Mouse (Mus musculus) stomach, embryonic 15.5 days (tissue): Measurements from ENCODE around the gene Sox4. TPM values are rescaled to one million over a fixed set of nuclear protein-coding genes. Genes with fewer than 3 reads are reported as not detected.

Experiments used
- ATAC-seq: fragments of 200-750 bp; cut with Nextera tagmentation; 2 replicates; pipeline ENCODE4 v1.8.0; 2017; ENCODE audit warnings: low read depth, moderate number of reproducible peaks, moderate TSS enrichment; ENCODE audit not compliant: insufficient read depth, low FRiP score
- H3K27ac ChIP-seq: fragments of 300-500 bp; sonication (generic); 2 replicates; pipeline ENCODE4 v1.5.1; 2015; ENCODE audit warnings: mild to moderate bottlenecking, inconsistent platforms
- H3K27me3 ChIP-seq: fragments of 300-500 bp; sonication (generic); replicated peaks from 2 replicates; pipeline ENCODE4 v1.6.1; 2015; ENCODE audit warnings: inconsistent platforms
- H3K36me3 ChIP-seq: fragments of 300-500 bp; sonication (generic); 2 replicates; pipeline ENCODE4 v1.6.1; 2015; ENCODE audit warnings: inconsistent platforms
- H3K4me1 ChIP-seq: fragments of 300-500 bp; sonication (generic); 2 replicates; pipeline ENCODE4 v1.6.1; 2015; ENCODE audit warnings: inconsistent platforms
- H3K4me2 ChIP-seq: fragments of 300-500 bp; sonication (generic); 2 replicates; pipeline ENCODE4 v1.6.1; 2015; ENCODE audit warnings: mild to moderate bottlenecking, inconsistent platforms
- H3K4me3 ChIP-seq: fragments of 300-500 bp; sonication (generic); replicated peaks from 2 replicates; pipeline ENCODE4 v1.5.1; 2015; ENCODE audit warnings: inconsistent platforms
- H3K9ac ChIP-seq: fragments of 300-500 bp; sonication (generic); 2 replicates; pipeline ENCODE4 v1.6.1; 2015; ENCODE audit warnings: inconsistent platforms
- H3K9me3 ChIP-seq: fragments of 300-500 bp; sonication (generic); 2 replicates; pipeline ENCODE4 v1.6.1; 2016; ENCODE audit warnings: inconsistent platforms
- WGBS: fragments of 180-500 bp; shearing (Covaris S2); methylation state at CpG from one replicate; pipeline ENCODE4 v1.1.7; 2015; 5-methylcytosine and 5-hydroxymethylcytosine counted together
- polyA plus RNA-seq: library from polyadenylated mRNA; unstranded; fragments of >200 nt; fragmentation: Nextera tagmentation; extraction: Ambion mirVana; gene quantifications from 2 replicates; pipeline ENCODE4 v1.2.1, GENCODE M21; 2015

Sox4 gene
- polyA plus RNA-seq = 45.3 and 49.1 TPM in 2 replicates

DNA sequence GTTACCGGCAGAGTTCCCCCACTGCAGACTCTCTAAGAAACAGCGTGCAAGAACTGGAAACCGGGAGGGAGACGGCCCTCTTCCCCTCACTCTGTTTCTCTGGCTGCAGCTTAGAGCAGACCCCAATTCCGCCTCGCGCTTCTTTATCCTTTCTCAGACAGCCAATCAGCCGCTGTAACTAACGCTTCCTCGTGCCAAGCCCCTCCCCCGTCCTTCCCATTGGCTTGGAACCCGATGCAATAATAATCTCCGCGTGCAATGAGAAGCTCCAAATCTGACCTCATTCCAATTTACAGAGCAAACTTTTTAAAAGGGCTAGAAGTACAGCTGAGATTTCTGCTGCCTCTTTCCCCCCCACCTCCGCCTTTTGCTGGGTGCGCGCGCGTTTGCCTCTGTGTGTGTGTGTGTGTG is at the start of gene Sox4:
Sox4 (minus strand) TSS at position 133 of the 411 bp plus-strand sequence.
- H3K4me1 ChIP-seq = peaks cover 2% of the 10 kb centered on the region
- H3K36me3 ChIP-seq = no peaks in the 10 kb centered on the region
- H3K9me3 ChIP-seq = no peaks in the 10 kb centered on the region
- peak within 1 kb of the TSS; percentile 58 for H3K4me2 ChIP-seq
- peak within 1 kb of the TSS; percentile 99 for H3K27ac ChIP-seq
- H3K9ac ChIP-seq = peak within 1 kb of the TSS; percentile 86
- WGBS = under 1% methylated on average over 19 of the region's 19 CpGs
- H3K27me3 ChIP-seq = no peaks in the 10 kb centered on the region
- H3K4me3 ChIP-seq = peak within 1 kb of the TSS; percentile 78
- ATAC-seq = peak; percentile 86

DNA sequence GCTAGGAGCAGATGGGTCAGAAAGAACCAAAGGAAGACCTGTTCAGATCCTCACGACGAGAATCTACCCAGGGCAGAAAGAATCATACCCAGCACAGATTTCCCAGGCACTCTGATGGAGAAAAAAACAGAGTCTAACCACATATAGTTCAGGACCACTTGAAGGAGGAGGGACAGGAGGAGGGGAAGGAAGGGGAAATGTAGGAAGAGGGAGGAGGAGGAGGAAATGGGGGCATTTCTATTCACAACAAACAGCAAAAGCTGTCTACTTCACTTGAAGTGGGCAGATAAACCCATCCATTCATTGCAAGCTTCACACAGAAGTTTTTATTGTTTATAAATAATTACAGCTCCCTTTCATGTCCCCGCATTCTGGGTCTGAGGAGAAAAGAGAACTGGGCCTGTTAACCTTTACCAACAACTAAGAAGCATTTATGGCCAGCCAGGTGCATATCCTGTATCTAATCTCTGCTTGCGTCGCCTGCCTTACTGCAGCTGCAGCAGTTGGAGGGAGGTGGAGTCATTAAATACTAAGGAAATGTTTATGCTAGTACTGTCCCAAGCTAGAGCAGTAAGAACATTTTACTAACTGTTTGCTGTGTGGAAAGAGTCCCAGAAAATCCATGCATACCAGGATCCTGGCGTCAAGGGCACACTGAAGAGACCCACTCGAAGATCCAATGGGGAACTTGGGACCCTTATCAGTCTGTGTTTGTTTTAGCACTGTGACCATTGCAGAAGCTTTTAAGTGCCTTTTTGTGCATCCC is 38.6 kb upstream of the Sox4 start:
- H3K4me1 ChIP-seq = 0 out of 2 replicates have a peak, but pooled peaks cover 4% of the 10 kb centered on the region
- no peaks in the 10 kb centered on the region for H3K36me3 ChIP-seq
- H3K27me3 ChIP-seq = no peaks in the 10 kb centered on the region
- H3K27ac ChIP-seq = 0 out of 2 replicates have a peak overlapping the region, but pooled peaks have one; percentile 19
- no peak overlapping the region for H3K4me2 ChIP-seq
- no peak overlapping the region for H3K9ac ChIP-seq
- H3K4me3 ChIP-seq = no peak overlapping the region
- no peaks in the 10 kb centered on the region for H3K9me3 ChIP-seq
- peak; percentile 68; the same call in 1 of the 2 replicates for ATAC-seq
- 34% methylated on average over 7 of the region's 7 CpGs for WGBS

DNA sequence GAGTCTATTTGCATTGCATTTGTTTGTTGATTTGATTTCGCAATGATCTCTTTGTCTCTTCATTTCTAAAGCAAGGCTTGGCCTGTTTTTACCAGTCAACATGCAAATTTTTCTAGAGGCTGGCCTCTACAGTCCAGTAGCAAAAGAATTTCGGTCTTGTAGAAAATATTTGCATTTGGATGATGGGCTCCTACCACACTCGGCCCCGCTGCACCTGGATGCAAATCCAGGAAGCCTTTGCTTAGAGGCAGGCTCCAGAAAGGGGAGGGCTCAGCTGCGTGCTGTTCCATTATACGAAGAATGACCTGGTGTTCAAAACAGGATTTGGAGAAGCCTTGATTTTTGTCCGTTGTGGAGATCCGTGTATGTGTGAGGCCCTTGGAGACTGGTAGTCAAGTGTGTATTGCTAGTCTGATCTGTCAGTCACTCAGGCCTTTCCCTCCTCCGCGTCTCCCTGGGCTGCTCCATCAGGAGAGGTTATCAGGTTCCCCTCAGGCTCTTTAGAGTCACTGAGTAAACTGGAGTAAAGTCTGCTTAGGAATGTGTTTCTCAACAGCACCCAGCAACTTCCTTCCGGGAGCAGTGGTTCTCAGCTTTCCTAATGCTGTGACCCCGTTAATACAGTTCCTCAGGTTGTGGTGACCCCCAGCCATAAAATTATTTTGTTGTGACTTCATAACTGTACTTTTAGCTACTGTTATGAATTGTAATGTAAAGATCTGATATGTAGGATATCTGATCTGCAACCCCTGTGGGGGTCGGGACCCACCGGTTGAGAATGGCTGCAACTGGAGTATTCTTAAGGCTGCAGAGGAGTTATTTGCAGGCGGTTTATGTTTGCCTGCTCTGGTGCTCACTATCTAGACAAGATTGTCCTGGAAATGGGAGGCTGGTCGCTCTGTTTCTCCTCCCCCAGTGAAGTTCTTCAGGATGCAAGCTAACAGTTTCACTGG is 35.5 kb upstream of the Sox4 start:
- WGBS = 36% methylated on average over 16 of the region's 16 CpGs
- Histone ChIP-seq H3K27me3 (no peaks in the 10 kb centered on the region), H3K36me3 (no peaks in the 10 kb centered on the region), H3K4me2 (no peak overlapping the region; the same call in 1 of the 2 replicates), H3K9ac (no peak overlapping the region), H3K27ac (no peak overlapping the region), H3K4me3 (no peak overlapping the region), H3K9me3 (no peaks in the 10 kb centered on the region), H3K4me1 (0 out of 2 replicates have a peak, but pooled peaks cover 4% of the 10 kb centered on the region)
- peak; percentile 60 for ATAC-seq

DNA sequence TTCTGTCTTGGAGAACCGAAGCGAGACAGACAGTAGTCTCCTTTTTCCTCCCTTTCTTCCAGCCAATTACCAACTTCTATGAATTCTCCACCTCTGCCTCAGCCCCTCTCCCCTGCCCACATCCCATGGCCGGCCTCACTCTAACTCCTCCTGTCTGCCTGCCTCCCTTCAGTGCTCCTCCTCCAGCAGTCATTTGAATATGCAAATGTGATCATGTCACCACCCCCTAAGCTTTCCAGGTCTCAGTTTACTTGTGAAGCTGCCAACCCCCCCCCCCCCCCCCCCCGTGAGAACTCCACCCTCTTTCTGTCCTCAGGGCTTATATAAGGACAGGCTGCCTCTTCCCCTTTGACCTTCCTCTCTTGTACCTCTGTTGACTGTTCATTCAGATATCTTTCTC is 27.2 kb upstream of the Sox4 start:
- Histone ChIP-seq H3K9me3 (no peaks in the 10 kb centered on the region), H3K4me1 (no peaks in the 10 kb centered on the region), H3K36me3 (no peaks in the 10 kb centered on the region), H3K4me3 (no peak overlapping the region), H3K27me3 (no peaks in the 10 kb centered on the region), H3K9ac (no peak overlapping the region), H3K4me2 (no peak overlapping the region), H3K27ac (no peak overlapping the region)
- 55% methylated on average over 4 of the region's 4 CpGs for WGBS
- ATAC-seq = no peak

DNA sequence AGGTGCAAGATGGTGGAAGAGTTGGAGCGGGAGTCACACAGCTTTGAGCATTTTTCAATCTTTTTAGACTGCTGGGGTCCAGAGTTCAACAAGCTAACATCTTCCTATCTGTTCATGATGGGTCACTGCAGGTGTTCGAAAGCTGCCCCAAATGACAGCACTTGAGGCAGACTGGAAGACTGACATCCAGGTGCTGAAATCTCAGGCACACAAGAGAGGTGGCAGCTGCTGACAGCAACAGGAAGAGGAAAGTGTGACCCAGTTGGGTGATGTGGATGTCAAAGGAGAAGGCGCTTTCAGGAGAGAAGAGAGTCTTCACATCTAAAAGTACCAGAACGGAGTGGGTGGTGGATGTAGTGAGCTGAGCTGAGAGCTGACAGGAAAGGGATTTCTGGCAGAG is 21.5 kb upstream of the Sox4 start:
- H3K27ac ChIP-seq = no peak overlapping the region
- no peaks in the 10 kb centered on the region for H3K9me3 ChIP-seq
- WGBS = 75% methylated on average over 4 of the region's 4 CpGs
- H3K4me1 ChIP-seq = no peaks in the 10 kb centered on the region
- H3K4me2 ChIP-seq = no peak overlapping the region
- H3K9ac ChIP-seq = no peak overlapping the region
- H3K4me3 ChIP-seq = no peak overlapping the region
- H3K27me3 ChIP-seq = no peaks in the 10 kb centered on the region
- no peak for ATAC-seq
- no peaks in the 10 kb centered on the region for H3K36me3 ChIP-seq

DNA sequence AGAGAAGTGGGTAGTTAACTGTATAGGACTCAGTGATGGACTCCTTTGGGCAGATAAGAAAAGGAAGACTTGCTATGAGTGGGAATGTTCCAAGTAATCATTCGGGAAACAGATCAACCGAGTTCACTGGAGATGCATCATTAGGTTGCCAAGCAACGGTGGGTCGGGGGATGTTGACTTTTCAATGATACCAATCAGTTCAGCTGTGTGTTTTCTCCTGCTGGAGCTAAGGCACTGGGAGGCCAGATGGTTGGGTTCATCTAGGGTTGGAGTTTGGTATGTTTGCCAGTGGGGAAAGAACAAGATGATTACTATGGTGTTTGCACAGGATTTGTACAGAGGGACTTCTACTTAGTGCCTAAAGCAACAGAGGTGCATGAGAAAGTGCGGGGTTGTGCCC is 21.1 kb upstream of the Sox4 start:
- no peak overlapping the region for H3K27ac ChIP-seq
- WGBS = 51% methylated on average over 5 of the region's 5 CpGs

DNA sequence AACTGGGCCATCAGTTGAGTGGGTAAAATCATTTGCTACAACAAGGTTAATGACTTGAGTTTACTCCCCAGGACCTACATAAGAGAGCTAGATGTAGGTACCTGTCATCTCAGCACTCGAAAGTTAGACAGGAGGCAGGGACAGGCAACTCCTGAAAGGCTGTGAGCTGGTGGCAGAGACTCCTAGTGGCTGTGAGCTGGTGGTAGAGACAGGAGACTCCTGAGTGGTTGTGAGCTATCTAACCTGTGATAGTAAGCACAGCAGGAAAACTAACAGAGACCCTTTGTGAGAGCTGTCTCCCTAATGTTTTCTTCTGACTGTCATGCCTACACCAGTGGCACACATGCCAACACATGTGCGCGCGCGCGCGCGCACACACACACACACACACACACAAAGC is 7.4 kb upstream of the Sox4 start:
- no peak for ATAC-seq
- 96% methylated on average over 8 of the region's 8 CpGs for WGBS
- Histone ChIP-seq H3K4me1 (peaks cover 3% of the 10 kb centered on the region; the same call in 1 of the 2 replicates), H3K4me2 (no peak overlapping the region), H3K9ac (no peak overlapping the region), H3K27me3 (no peaks in the 10 kb centered on the region), H3K36me3 (no peaks in the 10 kb centered on the region), H3K9me3 (no peaks in the 10 kb centered on the region), H3K4me3 (no peak overlapping the region), H3K27ac (no peak overlapping the region)

More for the DNA sequence above, 21.1 kb upstream of the Sox4 start:
- Histone ChIP-seq H3K9ac (no peak overlapping the region), H3K36me3 (no peaks in the 10 kb centered on the region), H3K4me2 (no peak overlapping the region), H3K27me3 (no peaks in the 10 kb centered on the region), H3K4me1 (no peaks in the 10 kb centered on the region), H3K4me3 (no peak overlapping the region), H3K9me3 (no peaks in the 10 kb centered on the region)
- no peak; the same call in 1 of the 2 replicates for ATAC-seq

DNA sequence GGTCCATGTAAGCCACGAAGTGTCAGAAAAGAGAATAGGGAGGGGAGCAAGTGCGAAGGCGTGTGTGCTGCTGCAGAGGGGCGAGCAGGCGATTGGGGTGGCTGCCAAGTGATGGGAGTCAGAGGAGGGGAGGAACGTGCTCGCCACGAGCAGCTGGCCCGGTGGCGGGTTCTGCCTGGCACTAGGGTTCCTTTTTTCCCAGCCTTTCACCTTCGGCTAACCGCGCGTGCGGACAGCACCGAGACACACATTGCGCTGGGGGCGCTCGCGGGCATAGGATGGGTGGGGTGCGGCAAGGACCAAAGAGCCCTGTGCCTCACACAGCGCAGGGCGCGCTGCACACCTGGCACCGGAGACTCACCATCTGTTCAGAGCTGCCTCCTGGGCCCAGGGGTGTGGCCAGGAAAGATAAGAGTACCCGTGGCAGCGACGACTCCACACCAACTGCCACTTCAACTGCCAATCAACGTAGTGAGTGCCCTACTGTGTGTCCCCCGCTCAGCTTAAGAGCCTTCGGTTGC is 6.0 kb upstream of the Sox4 start:
- 1% methylated on average over 31 of the region's 31 CpGs for WGBS
- H3K27me3 ChIP-seq = no peaks in the 10 kb centered on the region
- H3K9ac ChIP-seq = peak overlapping the region; percentile 50; the same call in 1 of the 2 replicates

DNA sequence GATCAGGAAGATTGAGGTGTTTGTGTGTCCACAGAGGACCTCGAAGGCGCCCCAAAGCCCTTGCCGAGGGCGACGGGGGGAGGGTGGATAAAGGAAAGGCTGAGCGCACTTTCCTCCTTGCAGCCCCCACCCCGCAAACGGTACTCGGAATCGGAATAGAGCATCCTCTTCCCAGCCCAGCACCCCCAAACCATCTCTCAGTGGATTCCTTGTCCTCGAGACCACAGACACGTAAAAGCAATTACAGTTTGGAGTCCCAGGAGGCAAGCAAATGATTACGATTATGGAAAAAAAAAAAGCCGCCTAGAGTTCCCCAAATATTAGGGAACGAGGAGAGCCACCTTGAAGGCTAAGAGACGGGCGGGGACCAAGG is 5.5 kb upstream of the Sox4 start:
- ATAC-seq = no peak
- H3K4me3 ChIP-seq = peak overlapping the region; percentile 58
- H3K9me3 ChIP-seq = no peaks in the 10 kb centered on the region
- peak overlapping the region; percentile 99 for H3K4me2 ChIP-seq
- 1% methylated on average over 17 of the region's 17 CpGs for WGBS
- peaks cover 3% of the 10 kb centered on the region; the same call in 1 of the 2 replicates for H3K4me1 ChIP-seq
- peak overlapping the region; percentile 98 for H3K27ac ChIP-seq
- peak overlapping the region; percentile 50 for H3K9ac ChIP-seq
- no peaks in the 10 kb centered on the region for H3K27me3 ChIP-seq
- no peaks in the 10 kb centered on the region for H3K36me3 ChIP-seq

More for the DNA sequence above, 6.0 kb upstream of the Sox4 start:
- H3K4me2 ChIP-seq = peak overlapping the region; percentile 99
- H3K9me3 ChIP-seq = no peaks in the 10 kb centered on the region
- no peaks in the 10 kb centered on the region for H3K36me3 ChIP-seq
- peaks cover 3% of the 10 kb centered on the region; the same call in 1 of the 2 replicates for H3K4me1 ChIP-seq
- H3K4me3 ChIP-seq = peak overlapping the region; percentile 58
- peak overlapping the region; percentile 98 for H3K27ac ChIP-seq
- peak; percentile 83 for ATAC-seq

DNA sequence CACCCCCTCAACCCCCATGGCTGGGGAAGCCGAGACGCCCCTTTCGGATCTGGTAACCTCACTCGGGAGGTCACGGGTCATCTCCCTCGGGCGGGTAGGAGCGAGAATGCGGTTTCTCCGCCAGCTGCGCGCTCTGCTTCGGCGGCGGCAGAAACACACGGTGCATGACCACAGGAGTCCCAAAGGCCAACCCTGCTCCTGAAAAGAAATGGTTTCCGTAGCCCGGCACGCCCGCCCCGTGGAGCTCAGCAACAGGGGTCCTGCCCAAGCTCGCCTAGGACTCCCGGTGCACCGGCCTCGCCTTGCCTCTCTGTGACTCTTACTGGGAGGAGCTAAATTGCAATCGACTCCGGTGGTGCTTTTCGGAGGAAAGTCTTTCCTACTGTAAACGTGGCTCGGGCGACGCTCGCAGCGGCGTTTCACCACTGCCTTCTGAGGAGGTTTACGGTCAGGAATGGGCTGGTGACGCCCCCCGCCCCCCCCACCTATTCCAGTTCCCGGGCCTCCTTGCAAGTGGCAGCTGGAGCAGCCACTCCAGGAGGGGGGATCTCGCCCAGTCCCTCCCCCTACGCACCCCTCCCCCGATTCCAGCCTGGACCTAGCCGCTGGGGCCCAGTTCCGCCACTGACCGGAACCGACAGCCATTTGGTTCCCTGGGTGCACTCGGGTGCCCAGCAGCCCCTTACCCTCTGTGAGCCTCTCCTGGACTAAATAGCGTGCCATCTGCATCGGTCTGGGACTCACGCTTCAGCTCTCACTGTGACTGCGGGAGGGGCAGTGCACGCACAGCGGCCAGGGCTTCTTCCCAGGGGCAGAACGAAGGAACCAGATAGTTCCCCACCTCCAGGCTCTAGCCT is 4.9 kb upstream of the Sox4 start:
- under 1% methylated on average over 54 of the region's 54 CpGs for WGBS
- no peaks in the 10 kb centered on the region for H3K36me3 ChIP-seq
- peaks cover 3% of the 10 kb centered on the region; the same call in 1 of the 2 replicates for H3K4me1 ChIP-seq
- H3K27ac ChIP-seq = peak overlapping the region; percentile 98
- H3K9me3 ChIP-seq = no peaks in the 10 kb centered on the region
- no peaks in the 10 kb centered on the region for H3K27me3 ChIP-seq
- H3K4me2 ChIP-seq = peak overlapping the region; percentile 99
- H3K9ac ChIP-seq = peak overlapping the region; percentile 50
- peak; percentile 57 for ATAC-seq
- H3K4me3 ChIP-seq = peak overlapping the region; percentile 58

DNA sequence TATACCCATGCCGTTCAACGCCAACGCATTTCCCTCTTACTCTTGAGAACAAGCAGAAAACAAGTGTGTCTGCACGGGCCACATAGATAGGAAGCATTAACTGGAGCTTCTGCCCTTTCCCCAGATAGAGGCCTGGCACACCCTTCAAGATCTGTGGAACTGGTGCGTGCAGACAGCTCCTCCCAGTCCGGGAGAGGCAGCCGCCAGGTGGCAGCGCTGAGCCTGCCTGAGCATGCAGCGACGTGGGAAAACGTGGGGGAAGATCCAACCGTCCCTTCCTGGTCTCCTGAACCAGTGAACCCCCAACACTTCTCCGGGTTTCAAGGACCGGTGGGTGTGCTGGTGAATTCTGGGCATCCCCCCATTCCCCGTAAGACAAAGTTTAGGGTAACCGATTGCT is 4.3 kb upstream of the Sox4 start:
- WGBS = 2% methylated on average over 16 of the region's 16 CpGs
- Histone ChIP-seq H3K4me1 (peaks cover 3% of the 10 kb centered on the region; the same call in 1 of the 2 replicates), H3K9ac (peak overlapping the region; percentile 50; the same call in 1 of the 2 replicates), H3K4me3 (peak overlapping the region; percentile 58), H3K9me3 (no peaks in the 10 kb centered on the region), H3K27me3 (no peaks in the 10 kb centered on the region), H3K4me2 (peak overlapping the region; percentile 99), H3K36me3 (no peaks in the 10 kb centered on the region), H3K27ac (peak overlapping the region; percentile 98)
- ATAC-seq = peak; percentile 39
